Mouse (Mus musculus) layer of hippocampus, adult 2 months (tissue): ENCODE measurements around the gene Tut1. TPM values are rescaled to one million over a fixed set of nuclear protein-coding genes. Genes with fewer than 3 reads are reported as not detected.
"Not testable (repeated sequence)": the region's sequence is repeated elsewhere in the genome, so short reads cannot be mapped to it uniquely, and the experiment has no call there.

Source experiments
- DNase-seq, 2 experiments: peaks; one replicate each; pipeline ENCODE4 v3.0.0; 2022; ENCODE audit warnings: low spot score in 2 of 2
- H3K27ac ChIP-seq: fragments of 200-600 bp; 2 replicates; pipeline ENCODE4 v1.8.1; 2022
- H3K4me3 ChIP-seq: fragments of 200-600 bp; 2 replicates; pipeline ENCODE4 v1.8.1; 2022; ENCODE audit warnings: mild to moderate bottlenecking
- CTCF ChIP-seq: fragments of 200-600 bp; conservative IDR thresholded peaks from 2 replicates; pipeline ENCODE4 v1.8.1; 2022; ENCODE audit warnings: antibody characterized with exemption, mild to moderate bottlenecking, moderate library complexity
- total RNA-seq, 2 experiments: library from RNA; stranded (reverse); gene quantifications; 2 replicates each; pipeline ENCODE4 v1.2.3; 2021

Tut1 gene
- total RNA-seq, 2 experiments from 2014 or later: 20.7 to 20.8 TPM

DNA sequence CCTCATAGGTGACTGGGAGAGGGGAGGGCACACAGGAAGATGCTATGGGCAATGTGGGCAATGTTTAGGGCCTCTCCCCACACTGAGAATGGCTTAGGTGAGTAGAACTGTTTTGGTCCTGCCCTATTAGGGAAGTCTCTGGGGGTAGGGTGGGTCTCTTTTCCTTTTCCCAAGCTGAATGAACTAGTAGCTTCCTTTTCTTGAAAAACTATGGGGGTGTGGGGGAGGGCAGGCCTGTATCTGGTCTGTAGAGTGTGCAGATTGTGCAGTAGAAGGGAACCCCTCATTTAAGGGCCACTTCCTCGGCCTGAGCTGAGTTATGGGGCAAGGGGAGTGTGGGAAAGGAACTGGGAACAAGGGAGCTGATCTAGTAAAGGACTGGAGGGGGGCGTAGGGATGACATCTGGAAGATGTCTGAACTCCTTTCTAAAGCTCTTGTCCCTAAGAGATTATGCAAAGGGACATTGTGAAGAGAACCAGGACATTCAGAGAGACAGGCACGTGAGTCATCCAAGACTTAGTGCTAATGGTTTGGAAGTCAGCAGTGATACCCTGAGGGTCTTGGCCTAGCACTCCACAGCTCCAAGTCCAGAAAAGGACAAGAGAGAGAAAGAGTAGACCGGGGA is 37.7 kb downstream of the Tut1 start:
- TF ChIP-seq CTCF: no peak
- H3K27ac ChIP-seq: peak overlapping the region; percentile 67
- H3K4me3 ChIP-seq: peak overlapping the region; percentile 11; the same call in 1 of the 2 replicates
- DNase-seq: no peak

DNA sequence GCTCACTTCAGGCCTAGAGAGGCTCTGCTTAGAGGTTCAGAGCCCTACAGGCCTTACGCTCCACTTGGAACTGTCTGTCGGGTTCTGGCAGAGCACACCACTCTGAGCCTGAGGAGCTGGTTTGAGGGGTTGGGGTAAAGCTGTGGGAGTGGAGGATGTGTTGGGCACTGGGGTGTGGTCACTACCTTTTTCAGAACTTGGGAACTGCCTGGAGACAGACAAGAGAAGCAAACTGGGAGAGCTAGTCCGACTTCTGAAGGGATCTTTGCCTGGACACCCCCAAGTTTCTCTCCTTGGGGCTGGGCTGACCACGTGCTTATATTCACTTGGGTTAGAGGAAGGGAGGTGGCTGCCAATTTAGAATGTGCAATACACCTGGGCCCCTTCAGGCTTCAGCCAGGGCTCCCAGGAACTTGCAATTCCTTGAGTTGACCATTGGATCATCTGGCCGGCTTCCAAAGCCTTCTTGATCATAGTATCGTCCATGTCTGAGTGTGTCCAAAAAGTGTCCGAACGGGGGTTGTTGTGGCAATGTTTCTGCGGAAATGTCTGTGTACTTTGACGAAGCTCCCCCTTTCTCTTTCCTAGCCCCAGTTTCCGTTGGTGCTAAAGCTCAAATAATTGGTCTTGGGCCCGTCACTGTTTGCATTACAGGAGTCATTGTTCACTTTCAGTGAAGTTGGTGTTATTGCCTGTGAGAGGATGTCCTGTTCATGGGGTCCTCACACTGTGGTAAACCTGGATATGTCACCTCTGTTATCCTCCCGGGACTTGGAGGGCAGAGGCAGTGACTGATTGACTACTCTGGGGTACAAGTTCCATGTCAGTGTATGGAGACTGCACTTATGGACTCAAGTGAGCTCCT is 38.5 kb downstream of the Tut1 start:
- H3K27ac ChIP-seq: peak overlapping the region; percentile 67
- DNase-seq: no peak
- TF ChIP-seq CTCF: no peak
- H3K4me3 ChIP-seq: no peak overlapping the region; the same call in 1 of the 2 replicates

DNA sequence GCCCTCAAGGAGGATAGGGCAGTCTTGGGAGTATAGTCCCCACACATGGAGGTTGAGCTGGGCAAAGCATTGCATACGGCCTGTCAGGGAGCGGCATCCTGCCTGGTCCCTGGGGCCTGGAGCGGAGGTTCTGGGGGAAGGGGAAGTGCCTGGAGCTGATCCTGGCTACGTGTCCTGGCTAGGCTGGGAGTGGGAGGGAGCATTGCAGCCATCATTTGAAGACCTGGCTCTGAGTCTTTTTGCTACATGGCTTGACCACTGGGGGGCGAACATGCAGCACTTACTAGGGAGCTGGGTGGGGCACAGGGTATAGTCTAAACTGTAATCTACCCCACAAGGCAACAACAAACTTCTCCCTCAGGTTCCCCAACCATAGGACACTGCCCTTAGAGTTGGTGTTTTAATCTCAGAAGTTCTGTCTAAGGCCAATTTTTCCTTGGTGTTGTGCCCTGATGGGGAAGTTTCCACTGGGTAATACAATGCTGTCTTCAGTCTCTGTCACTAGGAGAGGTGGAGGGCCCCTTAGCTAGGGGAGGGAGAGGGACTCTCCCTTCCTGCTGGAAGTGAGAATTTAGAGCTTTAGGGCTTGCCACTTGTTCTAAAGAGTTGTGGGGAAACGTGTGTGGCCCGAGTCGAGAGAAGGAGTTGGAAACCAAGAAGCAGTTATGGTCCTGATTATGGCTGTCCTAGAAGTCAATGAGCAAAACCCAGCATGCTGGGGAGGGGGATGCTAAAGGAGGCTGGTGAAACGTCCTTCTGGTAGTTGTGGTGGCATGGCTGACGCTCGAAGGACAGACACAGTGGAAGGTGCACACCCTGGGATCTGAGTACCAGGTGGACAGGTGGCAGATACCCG is 39.4 kb downstream of the Tut1 start:
- TF ChIP-seq CTCF: peak; percentile 91
- DNase-seq: peak; percentile 64 to 84
- H3K27ac ChIP-seq: peak overlapping the region; percentile 67; the same call in 1 of the 2 replicates
- no peak overlapping the region; the same call in 1 of the 2 replicates for H3K4me3 ChIP-seq

DNA sequence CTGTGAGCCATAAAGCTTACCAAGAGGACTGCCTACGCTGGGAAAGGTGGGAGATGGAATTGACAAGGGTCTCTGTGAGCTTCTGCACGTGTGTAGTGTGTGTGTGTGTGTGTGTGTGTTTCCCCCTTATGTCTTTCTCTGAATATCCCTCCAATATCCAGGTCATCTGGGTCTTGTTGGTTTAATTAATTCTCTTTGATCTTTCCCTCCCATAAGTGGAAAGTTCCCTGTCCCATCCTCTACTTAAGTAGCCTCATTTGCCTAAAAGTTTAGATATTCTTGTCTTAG is 39.9 kb downstream of the Tut1 start:
- no peak for TF ChIP-seq CTCF
- Histone ChIP-seq H3K4me3 (no peak overlapping the region), H3K27ac (peak overlapping the region; percentile 59; the same call in 1 of the 2 replicates)
- DNase-seq: no peak

DNA sequence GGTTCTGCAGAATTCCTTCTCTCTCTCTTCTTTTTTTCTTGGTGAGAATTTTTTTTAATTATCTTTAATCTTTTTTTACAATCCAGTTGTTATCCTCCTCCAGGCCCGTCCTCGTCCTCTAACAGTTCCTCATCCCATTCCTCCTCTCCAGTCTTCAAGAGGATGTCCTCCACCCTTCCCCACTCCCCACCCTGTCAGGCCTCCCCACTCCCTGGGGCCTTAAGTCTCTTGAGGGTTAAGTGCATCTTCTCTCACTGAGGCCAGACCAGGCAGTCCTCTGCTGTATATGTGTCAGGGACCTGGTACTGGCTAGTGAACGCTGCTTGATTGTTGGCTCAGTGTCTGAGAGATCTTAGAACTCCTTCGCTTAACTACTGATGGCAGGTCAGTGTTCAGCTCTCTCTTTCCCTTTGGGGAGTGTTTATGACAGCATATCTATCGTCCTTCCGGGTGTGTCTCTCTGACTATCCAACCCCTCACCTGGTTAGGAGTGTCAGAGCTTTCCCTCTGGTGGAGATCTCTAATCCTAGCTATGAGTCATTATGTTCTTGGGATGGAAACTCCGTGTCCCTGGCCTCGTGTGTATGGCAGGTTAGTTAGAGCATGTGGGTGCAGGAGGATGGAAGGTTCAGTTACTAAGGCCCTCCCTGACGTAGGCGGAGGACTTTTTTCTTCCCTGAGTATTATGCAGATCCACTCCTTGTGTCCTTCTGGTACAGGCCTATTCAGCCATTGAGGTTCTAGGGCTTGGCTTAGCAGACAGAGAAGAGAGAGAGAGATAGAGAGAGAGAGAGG is 41.4 kb downstream of the Tut1 start:
- DNase-seq: no peak
- no peak overlapping the region for H3K27ac ChIP-seq
- H3K4me3 ChIP-seq: no peak overlapping the region
- no peak for TF ChIP-seq CTCF

DNA sequence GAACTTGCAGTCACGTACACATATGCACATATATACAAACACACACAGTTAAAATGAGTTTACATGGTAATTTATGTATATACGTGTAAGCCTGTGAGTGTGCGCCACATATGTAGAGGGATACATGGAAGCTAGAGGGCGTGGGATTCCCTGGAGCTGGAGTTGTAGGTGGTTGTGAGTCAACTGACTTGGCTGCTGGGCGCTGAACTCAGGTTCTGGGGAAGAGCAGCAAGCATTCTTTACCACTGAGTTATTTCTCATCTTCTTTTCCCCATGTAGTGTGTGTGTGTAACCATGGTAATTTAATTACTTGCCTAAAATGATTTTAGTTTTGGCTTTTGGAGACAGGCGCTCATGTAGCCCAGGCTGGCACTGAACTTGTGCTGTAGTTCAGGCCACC is 43.0 kb downstream of the Tut1 start:
- no peak for TF ChIP-seq CTCF
- Histone ChIP-seq H3K27ac (no peak overlapping the region), H3K4me3 (no peak overlapping the region)

DNA sequence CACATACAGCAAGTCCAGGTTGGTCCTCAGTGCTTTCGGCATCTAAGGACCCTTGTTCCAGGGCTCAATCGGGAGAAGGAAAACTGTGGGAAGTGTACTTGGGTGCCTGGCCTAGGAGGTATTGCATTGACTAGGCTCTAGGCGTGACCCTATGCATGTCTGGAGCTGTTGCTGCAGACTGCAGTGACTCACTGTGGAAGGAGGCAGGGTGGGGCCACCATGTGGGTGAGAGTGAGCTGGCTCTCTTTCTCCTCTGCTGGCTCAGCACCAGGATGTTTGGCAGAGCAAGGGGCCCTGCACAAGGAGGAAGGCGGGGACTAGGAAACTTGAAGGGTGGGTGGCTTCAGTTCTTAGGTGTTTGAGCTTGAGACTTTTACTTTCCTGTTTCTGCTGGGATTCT is 43.9 kb downstream of the Tut1 start:
- H3K27ac ChIP-seq: no peak overlapping the region
- no peak for TF ChIP-seq CTCF
- DNase-seq: peak; percentile 42
- H3K4me3 ChIP-seq: no peak overlapping the region

More for the DNA sequence above, 43.0 kb downstream of the Tut1 start:
- no peak for DNase-seq

DNA sequence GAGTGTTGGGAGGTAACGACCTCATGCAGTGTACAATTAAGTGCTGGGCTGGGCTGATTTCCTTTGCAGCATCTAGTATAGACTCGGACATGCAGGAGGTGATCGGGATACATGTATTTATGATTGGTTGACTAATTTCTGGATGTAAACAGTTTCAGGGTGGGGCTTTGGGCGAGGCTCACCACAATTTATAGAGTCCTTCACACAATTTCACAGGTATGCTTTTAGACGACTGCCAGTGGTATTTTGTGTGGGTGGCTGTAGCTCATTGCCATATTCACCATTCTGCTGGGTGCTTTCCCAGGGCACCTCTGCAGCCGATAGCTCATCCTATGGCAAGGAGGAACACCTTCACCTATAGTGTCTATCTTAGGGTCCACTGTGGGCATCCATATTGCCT is 44.9 kb downstream of the Tut1 start:
- Histone ChIP-seq H3K4me3 (no peak overlapping the region), H3K27ac (no peak overlapping the region)
- DNase-seq: no peak
- TF ChIP-seq CTCF: no peak

DNA sequence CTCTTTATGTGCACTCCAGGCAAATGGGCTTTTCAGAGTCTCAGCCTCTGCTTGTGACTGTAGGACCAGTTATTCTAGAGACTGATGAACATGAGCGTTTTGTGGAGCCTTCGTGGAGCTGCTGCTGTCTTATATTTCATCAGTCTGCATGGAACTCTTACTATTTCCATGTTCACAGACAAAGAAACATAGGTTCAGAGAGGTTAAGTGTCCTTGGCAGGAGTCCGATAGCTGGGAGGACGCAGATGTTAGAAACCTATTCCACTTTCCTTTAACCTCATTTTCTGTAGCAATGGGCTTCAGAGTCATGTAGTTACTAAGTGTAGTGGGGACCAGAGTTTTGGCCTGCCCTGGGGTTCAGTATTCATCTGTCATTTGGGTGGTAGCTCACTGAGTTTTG is 45.6 kb downstream of the Tut1 start:
- TF ChIP-seq CTCF: no peak

DNA sequence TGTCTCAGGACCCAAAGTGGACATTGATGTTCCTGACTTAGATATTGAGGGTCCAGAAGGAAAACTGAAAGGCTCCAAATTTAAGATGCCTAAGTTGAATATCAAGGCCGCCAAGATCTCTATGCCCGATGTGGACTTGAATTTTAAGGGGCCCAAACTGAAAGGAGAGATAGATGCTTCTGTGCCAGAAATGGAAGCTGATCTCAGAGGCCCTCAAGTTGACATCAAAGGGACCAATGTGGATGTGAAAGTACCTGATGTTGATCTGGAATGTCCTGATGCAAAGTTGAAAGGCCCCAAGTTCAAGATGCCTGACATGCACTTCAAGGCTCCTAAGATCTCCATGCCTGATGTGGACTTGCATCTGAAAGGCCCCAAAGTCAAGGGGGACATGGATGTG is 53.3 kb downstream of the Tut1 start:
- not testable (repeated sequence) for H3K4me3 ChIP-seq, H3K27ac ChIP-seq, DNase-seq

More for the DNA sequence above, 45.6 kb downstream of the Tut1 start:
- H3K27ac ChIP-seq: no peak overlapping the region
- H3K4me3 ChIP-seq: no peak overlapping the region
- DNase-seq: no peak

Other genes with a start within 250 kb of the Tut1 start
- gene Slc3a2, start 230.5 kb upstream of the Tut1 start, total RNA-seq: 100 to 1,000 TPM; 149 to 151 TPM
- 10 to 100 TPM; 47.4 to 55.0 TPM for gene Wdr74, start 218.0 kb upstream of the Tut1 start, total RNA-seq
- gene 1700092M07Rik, start 213.1 kb upstream of the Tut1 start, total RNA-seq: 1 to 10 TPM; 1.5 to 3.4 TPM
- gene Stx5a, start 212.4 kb upstream of the Tut1 start, total RNA-seq: 10 to 100 TPM; 69.5 to 78.4 TPM
- gene Nxf1, start 196.8 kb upstream of the Tut1 start, total RNA-seq: 100 to 1,000 TPM; 102 to 106 TPM
- gene Tmem223, start 182.9 kb upstream of the Tut1 start, total RNA-seq: 10 to 100 TPM; 75.4 to 82.7 TPM
- 1 to 10 TPM; 7.4 to 7.7 TPM for gene Tmem179b, start 179.4 kb upstream of the Tut1 start, total RNA-seq
- 10 to 100 TPM; 15.7 to 18.4 TPM for gene Taf6l, start 167.4 kb upstream of the Tut1 start, total RNA-seq
- 100 to 1,000 TPM; 113 to 120 TPM for gene Polr2g, start 155.3 kb upstream of the Tut1 start, total RNA-seq
- gene Zbtb3, start 151.3 kb upstream of the Tut1 start, total RNA-seq: 1 to 10 TPM; 5.8 to 6.5 TPM
- 10 to 100 TPM; 36.5 to 37.9 TPM for gene Ttc9c, start 134.5 kb upstream of the Tut1 start, total RNA-seq
- 100 to 1,000 TPM; 123 to 127 TPM for gene Hnrnpul2, start 133.8 kb upstream of the Tut1 start, total RNA-seq
- 1 to 10 TPM in 1 of 2 experiments, not detected in 1; 3.4 TPM for gene AC129217.1, start 124.1 kb upstream of the Tut1 start, total RNA-seq
- 100 to 1,000 TPM; 101 TPM for gene Bscl2, start 116.4 kb upstream of the Tut1 start, total RNA-seq
- 100 to 1,000 TPM; 160 TPM for gene Gng3, start 114.7 kb upstream of the Tut1 start, total RNA-seq
- gene Lrrn4cl, start 103.1 kb upstream of the Tut1 start, total RNA-seq: under 1 TPM; 0.32 to 0.44 TPM
- gene Ubxn1, start 82.4 kb upstream of the Tut1 start, total RNA-seq: 100 to 1,000 TPM in 1 of 2 experiments, 10 to 100 TPM in 1; 93.5 to 100 TPM
- gene Uqcc3, start 72.9 kb upstream of the Tut1 start, total RNA-seq: 10 to 100 TPM; 32.5 to 32.8 TPM
- 1 to 10 TPM; 4.8 to 6.6 TPM for gene Lbhd1, start 70.1 kb upstream of the Tut1 start, total RNA-seq
- gene Gm49403, start 69.9 kb upstream of the Tut1 start, total RNA-seq: not detected
- 10 to 100 TPM; 25.3 to 30.0 TPM for gene 1810009A15Rik, start 65.0 kb upstream of the Tut1 start, total RNA-seq
- 1 to 10 TPM; 2.0 to 2.9 TPM for gene Gm49416, start 64.9 kb upstream of the Tut1 start, total RNA-seq
- gene Ints5, start 60.8 kb upstream of the Tut1 start, total RNA-seq: 10 to 100 TPM; 24.4 to 25.6 TPM
- 100 to 1,000 TPM; 114 to 118 TPM for gene Ganab, start 55.8 kb upstream of the Tut1 start, total RNA-seq
- gene B3gat3, start 33.5 kb upstream of the Tut1 start, total RNA-seq: 100 to 1,000 TPM; 167 to 191 TPM
- gene Rom1, start 24.5 kb upstream of the Tut1 start, total RNA-seq: 1 to 10 TPM; 4.4 to 5.7 TPM
- gene Eml3, start 24.3 kb upstream of the Tut1 start, total RNA-seq: 10 to 100 TPM; 11.5 to 11.7 TPM
- gene Mta2, start 12.0 kb upstream of the Tut1 start, total RNA-seq: 10 to 100 TPM; 58.0 to 68.7 TPM
- gene Eef1g, start 13.2 kb downstream of the Tut1 start, total RNA-seq: 100 to 1,000 TPM; 238 to 242 TPM
- gene Ahnak, start 35.4 kb downstream of the Tut1 start, total RNA-seq: 10 to 100 TPM; 19.4 to 21.9 TPM
- gene Scgb1a1, start 134.1 kb downstream of the Tut1 start, total RNA-seq: not detected
- gene Asrgl1, start 181.8 kb downstream of the Tut1 start, total RNA-seq: 100 to 1,000 TPM; 133 to 162 TPM